Mouse (Mus musculus): Measurements from ENCODE around the gene Galc.

DNA sequence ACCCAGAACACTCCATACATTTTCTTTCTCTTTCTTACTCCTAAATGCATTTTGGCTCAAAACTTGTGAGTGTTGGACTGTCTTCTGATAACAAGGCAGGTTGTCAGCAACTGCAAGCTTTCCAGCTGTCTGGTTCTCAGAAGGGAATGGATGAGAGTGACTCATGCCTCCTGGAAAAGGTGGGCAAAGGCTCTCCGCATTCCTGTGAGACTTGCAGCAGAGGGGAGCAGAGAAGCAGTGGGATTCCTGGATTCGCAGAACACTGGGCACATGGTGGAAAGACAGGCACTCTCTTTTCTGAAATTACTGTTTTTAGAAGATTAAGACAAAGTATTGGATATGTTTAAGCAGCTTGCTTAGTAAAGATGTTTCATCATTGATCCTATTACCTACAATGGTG is 35.0 kb upstream of the Galc start:
- TF ChIP-seq CTCF (IDR thresholded peaks at IDR 0.05; ENCODE audit: low read depth, low read length), result no peak
- TF ChIP-seq POLR2A (IDR thresholded peaks at IDR 0.05; ENCODE audit: extremely low read depth, insufficient read depth, low read length), result no peak
